Mouse (Mus musculus): ENCODE measurements at regions not wholly inside any gene's neighbourhood (a gene's known extent, or its start where the extent isn't known, plus 50 kb on each side); places are given as distances from the start of the nearest gene placed in this dataset.

DNA sequence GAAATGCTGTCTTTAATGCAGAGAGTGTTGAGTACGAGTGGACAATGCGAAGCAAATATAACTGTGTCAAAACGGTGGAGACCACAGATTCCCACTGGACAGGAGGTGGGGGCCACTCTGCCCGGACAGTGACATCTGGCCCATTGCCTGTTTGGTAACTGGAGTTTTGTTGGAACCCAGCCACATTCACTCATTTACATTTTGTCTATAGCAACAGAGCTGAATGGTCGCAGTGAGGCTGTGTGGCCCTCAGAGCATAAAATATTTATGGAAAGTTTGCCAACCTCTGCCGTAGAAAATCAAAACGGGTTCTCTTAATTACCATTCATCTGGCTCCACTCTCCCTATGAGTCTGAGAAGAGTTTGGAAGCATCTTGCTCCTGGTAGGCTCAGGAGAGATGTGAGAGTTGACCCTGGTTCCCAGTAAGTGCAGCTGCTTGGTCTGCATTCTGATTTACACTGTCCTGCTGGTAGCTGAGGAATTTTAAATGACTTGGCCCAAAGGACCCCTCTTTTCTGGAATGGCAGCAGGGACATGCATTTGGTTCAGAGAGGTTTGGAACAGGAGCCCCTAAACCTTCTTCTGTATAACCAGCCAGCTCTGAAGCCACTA, 187.9 kb upstream of the Pik3r1 start:
- Histone ChIP-seq H3K4me3 (ENCODE audit: control insufficient read depth in 1 of 2, insufficient read depth in 1 of 2, low read depth in 1 of 2, low read length in 2 of 2) (no peak overlapping the region), H3K9ac (ENCODE audit: low read length) (no peak overlapping the region), H3K4me2 (ENCODE audit: low read length) (no peak overlapping the region), H3K36me3 (ENCODE audit: control insufficient read depth, insufficient read depth, low read length) (no peaks in the 10 kb centered on the region), H3K27me3 (ENCODE audit: control insufficient read depth, insufficient read depth, low read length) (no peaks in the 10 kb centered on the region), H3K27ac (replicated peaks in 1 of 2; ENCODE audit: control insufficient read depth in 1 of 2, insufficient read depth in 1 of 2, low read depth in 2 of 2, low read length in 2 of 2) (no peak overlapping the region), H3K4me1 (ENCODE audit: control insufficient read depth in 2 of 2, insufficient read depth in 2 of 2, low read length in 2 of 2) (no peaks in the 10 kb centered on the region), H3K9me3 (ENCODE audit: control insufficient read depth, low read length) (no peaks in the 10 kb centered on the region)
- no peak for ATAC-seq (ENCODE audit: insufficient number of reproducible peaks, insufficient read depth, low FRiP score, low read depth)
- 81% methylated on average over 7 of the region's 7 CpGs for WGBS

GRCm38 (mm10) chr13:101957782-101958181, 189.8 kb upstream of the Pik3r1 start:
- 51% methylated on average over 4 of the region's 4 CpGs for WGBS
- Histone ChIP-seq H3K4me3 (ENCODE audit: control insufficient read depth in 1 of 2, insufficient read depth in 1 of 2, low read depth in 1 of 2, low read length in 2 of 2) (no peak overlapping the region), H3K27ac (replicated peaks in 1 of 2; ENCODE audit: control insufficient read depth in 1 of 2, insufficient read depth in 1 of 2, low read depth in 2 of 2, low read length in 2 of 2) (no peak overlapping the region), H3K9ac (ENCODE audit: low read length) (no peak overlapping the region), H3K4me2 (ENCODE audit: low read length) (no peak overlapping the region), H3K27me3 (ENCODE audit: control insufficient read depth, insufficient read depth, low read length) (no peaks in the 10 kb centered on the region), H3K36me3 (ENCODE audit: control insufficient read depth, insufficient read depth, low read length) (no peaks in the 10 kb centered on the region), H3K4me1 (ENCODE audit: control insufficient read depth in 2 of 2, insufficient read depth in 2 of 2, low read length in 2 of 2) (no peaks in the 10 kb centered on the region), H3K9me3 (ENCODE audit: control insufficient read depth, low read length) (no peaks in the 10 kb centered on the region)
- no peak for ATAC-seq (ENCODE audit: insufficient number of reproducible peaks, insufficient read depth, low FRiP score, low read depth)

DNA sequence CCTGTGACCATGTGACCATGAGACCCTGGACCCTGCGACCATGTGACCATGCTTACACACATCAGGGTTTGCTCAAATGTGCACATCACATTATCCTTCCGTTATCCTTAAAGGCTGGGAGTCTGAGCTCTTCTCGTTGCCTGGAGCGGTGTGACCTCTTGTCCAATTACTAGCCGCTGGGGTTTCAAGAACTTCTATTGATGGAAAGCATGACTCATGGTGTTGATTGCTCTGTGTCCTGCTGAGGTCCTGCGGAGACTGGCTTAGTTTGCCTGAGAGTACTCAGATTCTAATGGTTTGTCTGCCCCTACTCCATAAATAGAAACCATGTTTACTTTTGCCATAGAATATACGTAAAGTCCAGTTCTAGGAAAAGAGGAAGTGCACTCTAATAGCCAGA, 197.5 kb upstream of the Pik3r1 start:
- no peaks in the 10 kb centered on the region for H3K9me3 ChIP-seq (ENCODE audit: control insufficient read depth, low read length)
- H3K9ac ChIP-seq (ENCODE audit: low read length) = no peak overlapping the region
- WGBS = 49% methylated on average over 7 of the region's 7 CpGs
- no peak for ATAC-seq (ENCODE audit: insufficient number of reproducible peaks, insufficient read depth, low FRiP score, low read depth)
- no peak overlapping the region for H3K4me2 ChIP-seq (ENCODE audit: low read length)
- H3K36me3 ChIP-seq (ENCODE audit: control insufficient read depth, insufficient read depth, low read length) = no peaks in the 10 kb centered on the region
- no peaks in the 10 kb centered on the region for H3K27me3 ChIP-seq (ENCODE audit: control insufficient read depth, insufficient read depth, low read length)
- H3K4me1 ChIP-seq (ENCODE audit: control insufficient read depth in 2 of 2, insufficient read depth in 2 of 2, low read length in 2 of 2) = no peaks in the 10 kb centered on the region
- H3K4me3 ChIP-seq (ENCODE audit: control insufficient read depth in 1 of 2, insufficient read depth in 1 of 2, low read depth in 1 of 2, low read length in 2 of 2) = no peak overlapping the region
- H3K27ac ChIP-seq (replicated peaks in 1 of 2; ENCODE audit: control insufficient read depth in 1 of 2, insufficient read depth in 1 of 2, low read depth in 2 of 2, low read length in 2 of 2) = no peak overlapping the region

DNA sequence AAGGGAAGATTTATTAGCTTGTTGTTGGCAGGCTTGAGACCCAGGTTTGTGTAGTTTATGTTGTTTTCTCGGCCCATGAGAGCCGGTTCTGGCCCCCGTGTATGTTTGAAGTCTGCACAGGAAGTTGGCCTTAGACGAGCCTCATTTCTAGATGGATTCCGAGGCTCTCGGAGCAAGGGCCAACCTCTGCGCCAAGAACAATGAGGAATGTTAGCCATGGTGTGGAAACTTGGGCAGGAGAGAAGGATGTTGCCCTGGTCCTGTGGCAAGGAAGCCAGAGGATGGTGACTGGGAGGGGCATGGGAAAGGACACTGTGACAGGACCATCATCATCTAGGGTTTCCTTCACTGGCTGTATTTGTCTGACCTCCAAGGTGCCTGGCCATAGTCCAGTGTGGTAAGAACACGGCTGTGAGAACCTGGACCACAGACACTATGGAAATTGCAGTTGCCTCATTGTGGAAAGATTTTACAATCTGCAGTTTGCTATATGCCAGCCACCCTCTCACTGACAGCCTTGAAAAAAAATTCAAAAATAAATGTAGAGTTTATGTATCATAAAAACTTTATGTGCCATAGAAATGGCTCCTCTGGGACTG, 198.9 kb upstream of the Pik3r1 start:
- H3K9me3 ChIP-seq (ENCODE audit: control insufficient read depth, low read length) = no peaks in the 10 kb centered on the region
- no peak overlapping the region for H3K4me2 ChIP-seq (ENCODE audit: low read length)
- H3K27ac ChIP-seq (replicated peaks in 1 of 2; ENCODE audit: control insufficient read depth in 1 of 2, insufficient read depth in 1 of 2, low read depth in 2 of 2, low read length in 2 of 2) = no peak overlapping the region
- no peak for ATAC-seq (ENCODE audit: insufficient number of reproducible peaks, insufficient read depth, low FRiP score, low read depth)
- H3K4me3 ChIP-seq (ENCODE audit: control insufficient read depth in 1 of 2, insufficient read depth in 1 of 2, low read depth in 1 of 2, low read length in 2 of 2) = no peak overlapping the region
- H3K9ac ChIP-seq (ENCODE audit: low read length) = no peak overlapping the region
- H3K36me3 ChIP-seq (ENCODE audit: control insufficient read depth, insufficient read depth, low read length) = no peaks in the 10 kb centered on the region
- H3K4me1 ChIP-seq (ENCODE audit: control insufficient read depth in 2 of 2, insufficient read depth in 2 of 2, low read length in 2 of 2) = no peaks in the 10 kb centered on the region
- no peaks in the 10 kb centered on the region for H3K27me3 ChIP-seq (ENCODE audit: control insufficient read depth, insufficient read depth, low read length)
- WGBS = 88% methylated on average over 8 of the region's 8 CpGs

GRCm38 (mm10) chr13:101967466-101967865, 199.4 kb upstream of the Pik3r1 start:
- ATAC-seq (ENCODE audit: insufficient number of reproducible peaks, insufficient read depth, low FRiP score, low read depth) = no peak
- 84% methylated on average over 4 of the region's 4 CpGs for WGBS
- H3K4me1 ChIP-seq (ENCODE audit: control insufficient read depth in 2 of 2, insufficient read depth in 2 of 2, low read length in 2 of 2) = no peaks in the 10 kb centered on the region

DNA sequence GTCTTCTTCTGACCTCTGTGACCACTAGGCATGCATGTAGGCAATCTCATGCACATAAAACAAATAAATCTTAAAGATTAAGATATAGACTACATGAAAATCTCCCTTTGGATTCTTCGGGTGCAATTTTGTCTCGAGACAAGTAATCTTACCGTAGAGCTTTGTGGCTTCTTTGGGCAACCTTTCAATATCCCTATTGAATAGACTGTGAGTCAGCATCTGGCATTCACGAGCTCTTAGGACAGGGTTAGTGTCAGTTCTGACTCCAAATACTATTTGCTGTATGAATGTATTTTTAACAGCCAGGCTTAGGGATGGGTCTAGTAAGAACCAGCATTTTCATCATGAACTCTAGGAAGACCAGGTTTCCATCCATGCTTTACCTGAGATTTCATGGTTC, 208.7 kb upstream of the Pik3r1 start:
- WGBS = 83% methylated on average over 4 of the region's 4 CpGs
- no peak for ATAC-seq (ENCODE audit: insufficient number of reproducible peaks, insufficient read depth, low FRiP score, low read depth)
- H3K4me2 ChIP-seq (ENCODE audit: low read length) = no peak overlapping the region

More at GRCm38 (mm10) chr13:101967466-101967865, 199.4 kb upstream of the Pik3r1 start:
- H3K4me3 ChIP-seq (ENCODE audit: control insufficient read depth in 1 of 2, insufficient read depth in 1 of 2, low read depth in 1 of 2, low read length in 2 of 2) = no peak overlapping the region
- no peaks in the 10 kb centered on the region for H3K36me3 ChIP-seq (ENCODE audit: control insufficient read depth, insufficient read depth, low read length)
- no peaks in the 10 kb centered on the region for H3K27me3 ChIP-seq (ENCODE audit: control insufficient read depth, insufficient read depth, low read length)
- no peak overlapping the region for H3K4me2 ChIP-seq (ENCODE audit: low read length)
- H3K9ac ChIP-seq (ENCODE audit: low read length) = no peak overlapping the region
- H3K9me3 ChIP-seq (ENCODE audit: control insufficient read depth, low read length) = no peaks in the 10 kb centered on the region
- no peak overlapping the region for H3K27ac ChIP-seq (replicated peaks in 1 of 2; ENCODE audit: control insufficient read depth in 1 of 2, insufficient read depth in 1 of 2, low read depth in 2 of 2, low read length in 2 of 2)

GRCm38 (mm10) chr13:101980171-101980835, 212.3 kb upstream of the Pik3r1 start:
- Histone ChIP-seq H3K9ac (ENCODE audit: low read length) (no peak overlapping the region), H3K4me2 (ENCODE audit: low read length) (no peak overlapping the region), H3K36me3 (ENCODE audit: control insufficient read depth, insufficient read depth, low read length) (no peaks in the 10 kb centered on the region), H3K9me3 (ENCODE audit: control insufficient read depth, low read length) (peaks cover 8% of the 10 kb centered on the region; the same call in 1 of the 2 replicates), H3K4me1 (ENCODE audit: control insufficient read depth in 2 of 2, insufficient read depth in 2 of 2, low read length in 2 of 2) (no peaks in the 10 kb centered on the region), H3K4me3 (ENCODE audit: control insufficient read depth in 1 of 2, insufficient read depth in 1 of 2, low read depth in 1 of 2, low read length in 2 of 2) (no peak overlapping the region), H3K27me3 (ENCODE audit: control insufficient read depth, insufficient read depth, low read length) (no peaks in the 10 kb centered on the region), H3K27ac (replicated peaks in 1 of 2; ENCODE audit: control insufficient read depth in 1 of 2, insufficient read depth in 1 of 2, low read depth in 2 of 2, low read length in 2 of 2) (no peak overlapping the region)
- 69% methylated on average over 4 of the region's 4 CpGs for WGBS
- ATAC-seq (ENCODE audit: insufficient number of reproducible peaks, insufficient read depth, low FRiP score, low read depth) = no peak

More for the DNA sequence above, 208.7 kb upstream of the Pik3r1 start:
- H3K27ac ChIP-seq (replicated peaks in 1 of 2; ENCODE audit: control insufficient read depth in 1 of 2, insufficient read depth in 1 of 2, low read depth in 2 of 2, low read length in 2 of 2) = no peak overlapping the region
- H3K9me3 ChIP-seq (ENCODE audit: control insufficient read depth, low read length) = no peaks in the 10 kb centered on the region
- H3K4me1 ChIP-seq (ENCODE audit: control insufficient read depth in 2 of 2, insufficient read depth in 2 of 2, low read length in 2 of 2) = peaks cover 2 to 5% of the 10 kb centered on the region in 2 experiments; a peak in 2 of 4 replicates
- H3K9ac ChIP-seq (ENCODE audit: low read length) = no peak overlapping the region
- no peak overlapping the region for H3K4me3 ChIP-seq (ENCODE audit: control insufficient read depth in 1 of 2, insufficient read depth in 1 of 2, low read depth in 1 of 2, low read length in 2 of 2)
- H3K36me3 ChIP-seq (ENCODE audit: control insufficient read depth, insufficient read depth, low read length) = no peaks in the 10 kb centered on the region
- no peaks in the 10 kb centered on the region for H3K27me3 ChIP-seq (ENCODE audit: control insufficient read depth, insufficient read depth, low read length)
